Mouse (Mus musculus) embryonic facial prominence, embryonic 14.5 days (tissue): ENCODE measurements at regions not wholly inside any gene's neighbourhood (a gene's known extent, or its start where the extent isn't known, plus 50 kb on each side); places are given as distances from the start of the nearest gene placed in this dataset.

Experiments
- ATAC-seq: fragments of 200-750 bp; cut with Nextera tagmentation; 2 replicates; pipeline ENCODE4 v1.8.0; 2017; ENCODE audit warnings: low read depth, moderate number of reproducible peaks, moderate TSS enrichment
- DNase-seq: peaks from one replicate; pipeline ENCODE4 v3.0.0-alpha.2; 2015; ENCODE audit warnings: low spot score
- H3K27ac ChIP-seq: fragments of 300-500 bp; sonication (generic); replicated peaks from 2 replicates; pipeline ENCODE4 v1.5.1; 2014; ENCODE audit warnings: low read depth, mild to moderate bottlenecking, low read length, moderate library complexity
- H3K27me3 ChIP-seq: fragments of 300-500 bp; sonication (generic); replicated peaks from 2 replicates; pipeline ENCODE4 v1.6.1; 2014; ENCODE audit warnings: low read length; ENCODE audit not compliant: control insufficient read depth, insufficient read depth
- H3K36me3 ChIP-seq: fragments of 300-500 bp; sonication (generic); 2 replicates; pipeline ENCODE4 v1.6.1; 2014; ENCODE audit warnings: low read length, mixed read lengths; ENCODE audit not compliant: control insufficient read depth, insufficient read depth
- H3K4me1 ChIP-seq: fragments of 300-500 bp; sonication (generic); 2 replicates; pipeline ENCODE4 v1.6.1; 2014; ENCODE audit warnings: antibody characterized with exemption, low read length; ENCODE audit not compliant: control insufficient read depth, insufficient read depth
- H3K4me2 ChIP-seq: fragments of 300-500 bp; sonication (generic); 2 replicates; pipeline ENCODE4 v1.6.1; 2014; ENCODE audit warnings: low read depth, mild to moderate bottlenecking, low read length, moderate library complexity, mixed read lengths
- H3K4me3 ChIP-seq: fragments of 300-500 bp; sonication (generic); 2 replicates; pipeline ENCODE4 v1.5.1; 2014; ENCODE audit warnings: low read depth, mild to moderate bottlenecking, low read length
- H3K9ac ChIP-seq: fragments of 300-500 bp; sonication (generic); 2 replicates; pipeline ENCODE4 v1.6.1; 2014; ENCODE audit warnings: low read depth, mild to moderate bottlenecking, low read length, moderate library complexity, mixed read lengths
- H3K9me3 ChIP-seq: fragments of 300-500 bp; sonication (generic); 2 replicates; pipeline ENCODE4 v1.6.1; 2016; ENCODE audit warnings: low read length; ENCODE audit not compliant: control insufficient read depth
- WGBS: fragments of 180-500 bp; shearing (Covaris S2); extraction: QIAGEN DNeasy Blood & Tissue Kit; methylation state at CpG from one replicate; pipeline ENCODE4 v1.1.7; 2014; 5-methylcytosine and 5-hydroxymethylcytosine counted together

- Histone ChIP-seq H3K4me3 (no peak overlapping the region), H3K4me1 (no peaks in the 10 kb centered on the region), H3K9me3 (peaks cover 12% of the 10 kb centered on the region), H3K27me3 (no peaks in the 10 kb centered on the region), H3K9ac (no peak overlapping the region), H3K4me2 (no peak overlapping the region), H3K27ac (no peak overlapping the region), H3K36me3 (no peaks in the 10 kb centered on the region)
- ATAC-seq = no peak
- WGBS = 81% methylated on average over 10 of the region's 10 CpGs
- no peak for DNase-seq
Measured at GRCm38 (mm10) chr2:170675731-170676130, 55.9 kb upstream of the Dok5 start.

- Histone ChIP-seq H3K4me1 (no peaks in the 10 kb centered on the region), H3K36me3 (no peaks in the 10 kb centered on the region), H3K27ac (no peak overlapping the region), H3K4me3 (no peak overlapping the region), H3K27me3 (no peaks in the 10 kb centered on the region), H3K9ac (no peak overlapping the region), H3K9me3 (peaks cover 12% of the 10 kb centered on the region), H3K4me2 (no peak overlapping the region)
- 75% methylated on average over 6 of the region's 6 CpGs for WGBS
- DNase-seq = no peak
- ATAC-seq = no peak
Measured at GRCm38 (mm10) chr2:170673683-170674082, 57.9 kb upstream of the Dok5 start.

GRCm38 (mm10) chr2:170672789-170673188 is 58.8 kb upstream of the Dok5 start:
- DNase-seq (no peak), ATAC-seq (no peak)
- 86% methylated on average over 1 of the region's 1 CpGs for WGBS
- Histone ChIP-seq H3K4me2 (no peak overlapping the region), H3K36me3 (no peaks in the 10 kb centered on the region), H3K9me3 (peaks cover 12% of the 10 kb centered on the region), H3K4me3 (no peak overlapping the region), H3K4me1 (no peaks in the 10 kb centered on the region), H3K27me3 (no peaks in the 10 kb centered on the region), H3K9ac (no peak overlapping the region), H3K27ac (no peak overlapping the region)

- ATAC-seq = no peak
- Histone ChIP-seq H3K27ac (no peak overlapping the region), H3K4me2 (no peak overlapping the region), H3K27me3 (no peaks in the 10 kb centered on the region), H3K4me3 (no peak overlapping the region), H3K9ac (no peak overlapping the region), H3K9me3 (no peaks in the 10 kb centered on the region), H3K36me3 (no peaks in the 10 kb centered on the region), H3K4me1 (no peaks in the 10 kb centered on the region)
- DNase-seq = no peak
- WGBS = 90% methylated on average over 12 of the region's 12 CpGs
Measured at GRCm38 (mm10) chr2:170668960-170669359, 62.6 kb upstream of the Dok5 start.

GRCm38 (mm10) chr2:170668497-170668896 is 63.1 kb upstream of the Dok5 start:
- Histone ChIP-seq H3K4me3 (no peak overlapping the region), H3K36me3 (no peaks in the 10 kb centered on the region), H3K27ac (no peak overlapping the region), H3K4me1 (no peaks in the 10 kb centered on the region), H3K27me3 (no peaks in the 10 kb centered on the region), H3K4me2 (no peak overlapping the region), H3K9me3 (no peaks in the 10 kb centered on the region), H3K9ac (no peak overlapping the region)
- DNase-seq = no peak
- no peak for ATAC-seq
- WGBS = 77% methylated on average over 6 of the region's 6 CpGs

- ATAC-seq = no peak
- H3K27me3 ChIP-seq = no peaks in the 10 kb centered on the region
Measured at GRCm38 (mm10) chr2:170662069-170662980, 60.5 kb upstream of the 4930470P17Rik start.

GRCm38 (mm10) chr2:170659291-170659690 is 57.5 kb upstream of the 4930470P17Rik start:
- H3K9me3 ChIP-seq = no peaks in the 10 kb centered on the region
- H3K27ac ChIP-seq = no peak overlapping the region
- no peak overlapping the region for H3K9ac ChIP-seq
- no peaks in the 10 kb centered on the region for H3K27me3 ChIP-seq
- peaks cover 10% of the 10 kb centered on the region for H3K4me1 ChIP-seq
- ATAC-seq (no peak), DNase-seq (peak; percentile 27)
- 69% methylated on average over 8 of the region's 8 CpGs for WGBS
- no peaks in the 10 kb centered on the region for H3K36me3 ChIP-seq
- no peak overlapping the region for H3K4me2 ChIP-seq
- H3K4me3 ChIP-seq = no peak overlapping the region

More at GRCm38 (mm10) chr2:170662069-170662980, 60.5 kb upstream of the 4930470P17Rik start:
- Histone ChIP-seq H3K9ac (no peak overlapping the region), H3K36me3 (no peaks in the 10 kb centered on the region), H3K9me3 (no peaks in the 10 kb centered on the region), H3K4me3 (no peak overlapping the region), H3K4me1 (peaks cover 9% of the 10 kb centered on the region), H3K4me2 (no peak overlapping the region), H3K27ac (no peak overlapping the region)
- peak; percentile 20 for DNase-seq
- WGBS = 80% methylated on average over 25 of the region's 25 CpGs

GRCm38 (mm10) chr2:170658520-170658919 is 56.7 kb upstream of the 4930470P17Rik start:
- Histone ChIP-seq H3K9ac (no peak overlapping the region), H3K4me3 (no peak overlapping the region), H3K27ac (no peak overlapping the region), H3K4me2 (no peak overlapping the region; the same call in 1 of the 2 replicates), H3K36me3 (no peaks in the 10 kb centered on the region), H3K9me3 (no peaks in the 10 kb centered on the region), H3K27me3 (no peaks in the 10 kb centered on the region), H3K4me1 (peaks cover 10% of the 10 kb centered on the region)
- ATAC-seq (no peak; the same call in 1 of the 2 replicates), DNase-seq (no peak)
- 29% methylated on average over 7 of the region's 7 CpGs for WGBS

- 6% methylated on average over 7 of the region's 7 CpGs for WGBS
- Histone ChIP-seq H3K27me3 (no peaks in the 10 kb centered on the region), H3K9ac (no peak overlapping the region), H3K4me3 (no peak overlapping the region), H3K36me3 (no peaks in the 10 kb centered on the region), H3K9me3 (no peaks in the 10 kb centered on the region), H3K27ac (no peak overlapping the region), H3K4me1 (peaks cover 10% of the 10 kb centered on the region), H3K4me2 (peak overlapping the region; percentile 27)
- DNase-seq = peak; percentile 72
- no peak for ATAC-seq
Measured at GRCm38 (mm10) chr2:170657821-170658221, 56.0 kb upstream of the 4930470P17Rik start.
